Mouse (Mus musculus): Measurements from ENCODE around the gene Tsnax. TPM values are rescaled to one million over a fixed set of nuclear protein-coding genes. Genes with fewer than 3 reads are reported as not detected.
A peak's percentile ranks its signal among the peaks of the same experiment; 100 is the strongest.

The Tsnax gene
- total and polyA plus RNA-seq, 2 experiments from 2014 or later = 118 to 221 TPM

DNA sequence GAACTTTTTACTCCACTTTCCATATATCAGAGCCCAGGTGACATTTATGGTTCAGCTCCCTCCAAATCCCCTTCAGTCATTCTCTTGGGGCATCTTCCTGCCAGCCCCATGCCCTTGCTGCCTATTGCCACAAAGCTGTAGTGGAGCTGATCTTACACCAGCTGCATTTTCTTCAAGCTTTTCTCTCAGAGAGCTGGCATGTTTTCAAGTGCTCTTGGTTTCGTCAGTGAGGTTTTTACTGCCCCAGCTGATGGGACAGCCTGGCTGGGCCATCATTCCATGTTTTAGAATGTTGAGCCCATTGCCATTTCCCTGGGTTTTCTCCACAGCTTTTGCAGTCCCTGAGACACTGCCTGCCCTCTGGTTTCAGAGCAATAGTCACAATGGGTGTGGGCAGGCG is 17.0 kb upstream of the Tsnax start:
- H3K9ac ChIP-seq (replicated peaks; ENCODE audit: low read length, poor library complexity, severe bottlenecking) = no peak overlapping the region
- no peak for DNase-seq (ENCODE audit: low spot score)
- 75% methylated on average over 2 of the region's 2 CpGs for WGBS
- no peak overlapping the region for H3K27ac ChIP-seq (ENCODE audit: low read depth, low read length)
- H3K4me2 ChIP-seq (ENCODE audit: low read depth, low read length, poor library complexity, severe bottlenecking) = no peak overlapping the region
- 0 out of 2 replicates have a peak, but pooled peaks cover 5% of the 10 kb centered on the region for H3K9me3 ChIP-seq (ENCODE audit: low read length)
- H3K36me3 ChIP-seq (ENCODE audit: insufficient read depth, low read length) = no peaks in the 10 kb centered on the region
- no peak overlapping the region for H3K4me3 ChIP-seq (ENCODE audit: low read depth, low read length)
- ATAC-seq (ENCODE audit: low FRiP score) = no peak
- no peaks in the 10 kb centered on the region for H3K4me1 ChIP-seq (ENCODE audit: insufficient read depth, low read length)
- no peaks in the 10 kb centered on the region; the same call in 1 of the 2 replicates for H3K27me3 ChIP-seq (ENCODE audit: insufficient read depth, low read length)
- TF ChIP-seq CTCF (IDR thresholded peaks at IDR 0.05) = no peak

DNA sequence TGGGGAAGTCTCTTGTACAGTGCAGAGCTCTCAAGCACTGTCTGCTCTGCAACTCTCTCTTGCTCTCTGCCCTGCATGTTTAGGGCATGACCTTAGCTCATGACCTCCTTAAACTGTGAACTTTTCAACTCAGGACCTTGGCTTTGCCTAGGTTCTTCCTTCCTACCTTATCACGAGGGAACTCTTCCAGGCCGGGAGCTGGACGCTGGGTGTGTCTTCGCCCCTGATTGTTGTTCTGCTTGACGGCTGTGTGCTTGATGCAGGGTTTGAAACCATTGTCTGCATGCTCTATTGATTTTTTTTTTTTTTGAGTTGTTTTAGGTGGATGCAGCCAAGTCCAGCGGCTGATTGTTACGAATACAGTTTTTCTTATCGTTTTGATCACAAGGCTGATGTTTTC is 11.3 kb downstream of the Tsnax start:
- 94% methylated on average over 8 of the region's 8 CpGs for WGBS
- TF ChIP-seq CTCF (IDR thresholded peaks at IDR 0.05) = no peak

DNA sequence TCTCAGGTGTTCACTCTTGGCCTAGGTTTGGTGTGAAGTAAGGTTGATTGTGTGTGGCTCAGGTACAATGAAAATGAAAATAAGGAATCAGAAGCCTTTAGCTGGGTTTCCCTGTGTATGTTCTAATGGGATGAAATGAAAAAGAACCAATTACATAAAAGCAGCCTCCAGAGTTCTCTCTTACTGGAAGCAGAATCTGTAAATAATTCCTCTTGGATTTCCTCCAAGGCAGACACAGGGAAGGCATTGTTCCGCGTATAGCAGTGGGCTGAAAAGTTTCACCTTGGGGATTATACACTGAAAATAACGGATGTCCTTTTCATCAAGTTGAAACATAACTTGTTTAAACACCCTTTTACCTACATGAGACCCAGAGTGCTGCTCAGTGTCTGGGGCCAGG is 14.4 kb downstream of the Tsnax start:
- H3K27ac ChIP-seq (ENCODE audit: low read depth, low read length) = no peak overlapping the region
- ATAC-seq (ENCODE audit: low FRiP score) = no peak
- H3K27me3 ChIP-seq (ENCODE audit: insufficient read depth, low read length) = no peaks in the 10 kb centered on the region
- H3K9ac ChIP-seq (replicated peaks; ENCODE audit: low read length, poor library complexity, severe bottlenecking) = no peak overlapping the region
- WGBS = 72% methylated on average over 3 of the region's 3 CpGs
- H3K36me3 ChIP-seq (ENCODE audit: insufficient read depth, low read length) = peaks cover 50% of the 10 kb centered on the region
- H3K9me3 ChIP-seq (ENCODE audit: low read length) = no peaks in the 10 kb centered on the region
- DNase-seq (ENCODE audit: low spot score) = peak; percentile 42
- no peaks in the 10 kb centered on the region for H3K4me1 ChIP-seq (ENCODE audit: insufficient read depth, low read length)
- no peak overlapping the region for H3K4me2 ChIP-seq (ENCODE audit: low read depth, low read length, poor library complexity, severe bottlenecking)
- TF ChIP-seq CTCF (IDR thresholded peaks at IDR 0.05) = no peak
- no peak overlapping the region for H3K4me3 ChIP-seq (ENCODE audit: low read depth, low read length)

More for the DNA sequence above, 11.3 kb downstream of the Tsnax start:
- Histone ChIP-seq H3K27ac (ENCODE audit: low read depth, low read length) (no peak overlapping the region), H3K4me3 (ENCODE audit: low read depth, low read length) (no peak overlapping the region), H3K4me2 (ENCODE audit: low read depth, low read length, poor library complexity, severe bottlenecking) (no peak overlapping the region), H3K4me1 (ENCODE audit: insufficient read depth, low read length) (no peaks in the 10 kb centered on the region), H3K27me3 (ENCODE audit: insufficient read depth, low read length) (no peaks in the 10 kb centered on the region), H3K9ac (replicated peaks; ENCODE audit: low read length, poor library complexity, severe bottlenecking) (no peak overlapping the region), H3K9me3 (ENCODE audit: low read length) (no peaks in the 10 kb centered on the region), H3K36me3 (ENCODE audit: insufficient read depth, low read length) (peaks cover 30% of the 10 kb centered on the region)
- no peak for DNase-seq (ENCODE audit: low spot score)
- no peak for ATAC-seq (ENCODE audit: low FRiP score)

DNA sequence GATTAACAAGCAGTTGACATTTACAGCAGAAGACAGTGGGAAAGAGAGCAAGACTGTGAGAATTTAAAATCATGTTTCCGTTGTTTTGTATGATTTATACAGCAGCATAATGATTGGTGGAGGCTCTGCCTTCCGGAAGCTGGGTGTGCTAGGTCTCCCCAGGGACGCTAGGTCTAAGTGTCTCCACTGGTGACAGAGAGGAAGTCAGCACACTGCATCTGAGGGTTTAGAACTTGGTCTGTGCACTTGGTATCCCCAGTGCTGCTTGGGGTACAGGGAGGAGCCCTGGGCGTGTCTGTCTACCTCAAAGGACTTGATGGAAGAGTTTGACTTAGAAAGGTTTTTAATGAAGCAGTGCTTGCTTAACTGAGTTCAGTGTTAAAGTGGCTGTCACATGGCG is 16.0 kb downstream of the Tsnax start:
- WGBS = 95% methylated on average over 5 of the region's 5 CpGs

DNA sequence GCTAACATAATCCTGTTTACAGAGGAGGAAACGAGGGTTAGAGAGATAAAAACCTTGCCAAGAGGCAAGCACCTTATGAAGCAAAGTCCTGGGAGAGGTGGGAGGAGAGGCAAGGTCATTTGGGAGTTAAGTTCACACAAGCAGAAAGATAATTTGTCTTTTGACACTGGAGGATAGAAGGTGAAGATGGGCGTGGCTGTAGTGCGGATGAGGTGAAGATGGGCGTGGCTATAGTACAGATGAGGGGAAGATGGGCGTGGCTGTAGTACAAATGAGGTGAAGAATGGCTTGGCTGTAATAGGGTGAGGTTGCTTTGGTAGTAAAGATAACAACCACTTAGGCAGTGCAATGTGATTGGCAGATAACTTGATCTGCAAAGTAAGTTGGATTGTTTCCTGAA is 18.5 kb downstream of the Tsnax start:
- Histone ChIP-seq H3K4me3 (ENCODE audit: low read depth, low read length) (no peak overlapping the region), H3K4me2 (ENCODE audit: low read depth, low read length, poor library complexity, severe bottlenecking) (no peak overlapping the region), H3K27ac (ENCODE audit: low read depth, low read length) (no peak overlapping the region), H3K27me3 (ENCODE audit: insufficient read depth, low read length) (no peaks in the 10 kb centered on the region), H3K4me1 (ENCODE audit: insufficient read depth, low read length) (no peaks in the 10 kb centered on the region), H3K9me3 (ENCODE audit: low read length) (no peaks in the 10 kb centered on the region), H3K9ac (replicated peaks; ENCODE audit: low read length, poor library complexity, severe bottlenecking) (no peak overlapping the region), H3K36me3 (ENCODE audit: insufficient read depth, low read length) (peaks cover 52% of the 10 kb centered on the region)
- no peak for ATAC-seq (ENCODE audit: low FRiP score)
- no peak for TF ChIP-seq CTCF (IDR thresholded peaks at IDR 0.05)
- DNase-seq (ENCODE audit: low spot score) = no peak
- whole genome bisulfite sequencing = 86% methylated on average over 5 of the region's 5 CpGs

More for the DNA sequence above, 16.0 kb downstream of the Tsnax start:
- ATAC-seq (ENCODE audit: low FRiP score) = no peak
- Histone ChIP-seq H3K9me3 (ENCODE audit: low read length) (no peaks in the 10 kb centered on the region), H3K4me2 (ENCODE audit: low read depth, low read length, poor library complexity, severe bottlenecking) (no peak overlapping the region), H3K27me3 (ENCODE audit: insufficient read depth, low read length) (no peaks in the 10 kb centered on the region), H3K9ac (replicated peaks; ENCODE audit: low read length, poor library complexity, severe bottlenecking) (no peak overlapping the region), H3K36me3 (ENCODE audit: insufficient read depth, low read length) (peaks cover 58% of the 10 kb centered on the region), H3K27ac (ENCODE audit: low read depth, low read length) (no peak overlapping the region), H3K4me1 (ENCODE audit: insufficient read depth, low read length) (no peaks in the 10 kb centered on the region), H3K4me3 (ENCODE audit: low read depth, low read length) (no peak overlapping the region)
- TF ChIP-seq CTCF (IDR thresholded peaks at IDR 0.05) = no peak
- no peak for DNase-seq (ENCODE audit: low spot score)

DNA sequence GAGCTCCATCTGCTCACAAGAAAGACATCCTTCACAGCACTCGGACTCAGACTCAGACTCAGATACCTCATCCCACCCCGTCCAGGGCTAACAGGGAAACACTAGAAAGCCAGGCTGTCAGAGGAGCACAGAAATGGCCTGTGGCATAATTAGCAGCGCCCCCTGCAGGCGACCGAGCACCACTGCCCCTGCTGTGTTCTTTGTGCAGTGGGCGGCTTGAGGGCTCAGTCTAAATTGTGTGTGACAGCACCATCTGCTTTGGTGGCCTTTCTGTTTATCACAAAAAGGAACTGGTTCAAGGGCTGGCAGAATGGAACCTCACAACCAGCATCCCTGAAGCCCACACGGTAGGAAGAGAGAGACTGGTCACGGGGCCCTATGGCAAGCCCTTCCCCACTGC is 21.9 kb downstream of the Tsnax start:
- Histone ChIP-seq H3K4me1 (ENCODE audit: insufficient read depth, low read length) (no peaks in the 10 kb centered on the region), H3K36me3 (ENCODE audit: insufficient read depth, low read length) (peaks cover 44% of the 10 kb centered on the region), H3K4me2 (ENCODE audit: low read depth, low read length, poor library complexity, severe bottlenecking) (no peak overlapping the region), H3K9ac (replicated peaks; ENCODE audit: low read length, poor library complexity, severe bottlenecking) (no peak overlapping the region), H3K27me3 (ENCODE audit: insufficient read depth, low read length) (no peaks in the 10 kb centered on the region), H3K4me3 (ENCODE audit: low read depth, low read length) (no peak overlapping the region), H3K9me3 (ENCODE audit: low read length) (no peaks in the 10 kb centered on the region), H3K27ac (ENCODE audit: low read depth, low read length) (no peak overlapping the region)
- 16% methylated on average over 8 of the region's 8 CpGs for WGBS
- DNase-seq (ENCODE audit: low spot score) = peak; percentile 83
- peak; percentile 76 for TF ChIP-seq CTCF (IDR thresholded peaks at IDR 0.05)
- ATAC-seq (ENCODE audit: low FRiP score) = no peak

All from midbrain, postnatal 0 days (tissue).